Mouse (Mus musculus) layer of hippocampus, adult 9-11 months (tissue): Measurements from ENCODE around the gene Cul3.

Experiments
- DNase-seq: peaks from one replicate; pipeline ENCODE4 v3.0.0; 2022

Cul3 gene

GRCm38 (mm10) chr1:80293307-80293706 is 47.0 kb downstream of the Cul3 start:
- DNase-seq: no peak

GRCm38 (mm10) chr1:80278731-80279130 is 61.5 kb downstream of the Cul3 start:
- no peak for DNase-seq

GRCm38 (mm10) chr1:80260443-80260842 is 79.8 kb downstream of the Cul3 start:
- DNase-seq: peak; percentile 27

- DNase-seq: no peak
Observed at GRCm38 (mm10) chr1:80258632-80259031, 81.6 kb downstream of the Cul3 start.

- DNase-seq: no peak
Observed at GRCm38 (mm10) chr1:80253309-80253708, 87.0 kb downstream of the Cul3 start.

- no peak for DNase-seq
Observed at GRCm38 (mm10) chr1:80250247-80250646, 90.0 kb downstream of the Cul3 start.

- DNase-seq: no peak
Observed at GRCm38 (mm10) chr1:80247131-80247530, 93.1 kb downstream of the Cul3 start.

- DNase-seq: no peak
Observed at GRCm38 (mm10) chr1:80244123-80244522, 96.2 kb downstream of the Cul3 start.

- DNase-seq: no peak
Observed at GRCm38 (mm10) chr1:80241579-80241978, 98.7 kb downstream of the Cul3 start.

- no peak for DNase-seq
Observed at GRCm38 (mm10) chr1:80240017-80240660, 100.1 kb downstream of the Cul3 start.

GRCm38 (mm10) chr1:80239481-80239880 is 100.8 kb downstream of the Cul3 start:
- no peak for DNase-seq

- DNase-seq: no peak
Observed at GRCm38 (mm10) chr1:80236951-80237702, 103.2 kb downstream of the Cul3 start.

- no peak for DNase-seq
Observed at GRCm38 (mm10) chr1:80236126-80236525, 104.2 kb downstream of the Cul3 start.

- no peak for DNase-seq
Observed at GRCm38 (mm10) chr1:80230612-80231011, 109.7 kb downstream of the Cul3 start.

GRCm38 (mm10) chr1:80224839-80225412 is 115.4 kb downstream of the Cul3 start:
- DNase-seq: no peak

GRCm38 (mm10) chr1:80221151-80221550 is 119.1 kb downstream of the Cul3 start:
- DNase-seq: no peak

GRCm38 (mm10) chr1:80218268-80218667 is 122.0 kb downstream of the Cul3 start, which contains the start of gene Fam124b:
Gene Fam124b (minus strand): TSS chr1:80218473.
- no peak for DNase-seq
